Mouse (Mus musculus): Measurements from ENCODE around the gene Cdon. TPM values are rescaled to one million over a fixed set of nuclear protein-coding genes. Genes with fewer than 3 reads are reported as not detected.
"Not testable (repeated sequence)": the region's sequence is repeated elsewhere in the genome, so short reads cannot be mapped to it uniquely, and the experiment has no call there.

The Cdon gene
- total RNA-seq, 2 experiments from 2014 or later = 17.7 to 21.7 TPM

DNA sequence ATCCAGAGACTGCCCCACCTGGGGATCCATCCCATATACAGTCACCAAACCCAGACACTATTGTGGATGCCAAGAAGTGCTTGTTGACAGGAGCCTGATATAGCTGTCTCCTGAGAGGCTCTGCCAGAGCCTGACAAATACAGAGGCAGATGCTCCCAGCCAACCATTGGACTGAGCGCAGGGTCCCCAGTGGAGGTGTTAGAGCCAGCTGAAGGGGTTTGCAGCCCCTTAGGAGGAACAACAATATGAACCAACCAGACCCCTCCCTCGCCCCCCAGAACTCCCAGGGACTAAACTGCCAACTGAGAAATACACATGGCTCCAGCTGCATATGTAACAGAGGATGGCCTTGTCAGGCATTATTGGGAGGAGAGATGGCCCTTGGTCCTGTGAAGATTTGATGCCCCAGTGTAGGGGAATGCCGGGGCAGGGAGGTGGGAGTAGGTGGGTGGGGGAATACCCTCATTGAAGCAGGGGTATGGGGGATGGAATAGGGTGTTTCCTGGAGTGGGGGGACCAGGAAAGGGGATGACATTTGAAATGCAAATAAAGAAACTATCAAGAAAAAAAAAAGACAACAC lies 11.9 kb downstream of the Cdon start:
- DNase-seq; intact Hi-C loops (cut with DNase I; ENCODE audit: low total_unique reads): not testable (repeated sequence)

DNA sequence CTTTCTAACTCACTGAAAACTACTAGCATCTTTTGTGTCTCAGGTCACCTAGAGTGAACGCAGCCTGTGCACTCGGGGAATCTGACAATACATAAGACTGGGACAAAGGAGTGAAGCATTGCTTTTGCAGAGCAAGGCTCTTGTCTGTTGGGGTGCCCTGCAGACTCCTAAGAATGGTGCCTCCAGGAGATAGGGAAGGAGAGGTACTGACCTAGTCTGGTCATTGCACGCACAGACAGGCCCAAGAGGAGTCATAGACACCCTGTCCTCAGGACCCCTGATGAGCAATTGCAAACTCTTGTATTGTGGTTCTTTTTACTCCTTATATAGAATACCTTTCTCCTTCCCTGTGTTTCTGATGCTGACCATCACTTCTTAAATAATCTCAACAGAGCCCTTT lies 13.4 kb downstream of the Cdon start:
- no peak for DNase-seq
- intact Hi-C loops (cut with DNase I; ENCODE audit: low total_unique reads) = no loop called here

DNA sequence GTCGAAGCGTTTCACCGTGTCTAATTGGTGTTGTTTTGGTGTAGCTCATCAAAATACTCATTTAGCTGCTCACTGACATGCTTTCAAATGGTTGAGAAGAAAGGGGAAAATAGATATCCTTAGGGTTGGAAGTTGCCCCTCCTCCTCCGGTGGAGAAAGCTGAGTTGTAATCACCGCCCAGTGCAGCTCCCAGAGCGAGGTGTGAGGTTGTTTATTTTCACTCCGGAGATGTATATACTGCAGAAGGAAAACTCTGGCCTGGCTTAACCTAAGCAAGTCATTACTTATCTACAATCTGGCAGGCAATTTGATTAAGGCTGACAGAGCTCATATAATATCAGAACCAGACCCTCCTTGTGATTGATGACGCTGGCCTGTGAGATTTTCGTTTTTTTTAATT lies 14.6 kb downstream of the Cdon start:
- intact Hi-C loops (cut with DNase I; ENCODE audit: low total_unique reads) = no loop called here
- DNase-seq = no peak

- intact Hi-C loops (cut with DNase I; ENCODE audit: low total_unique reads) = no loop called here
- no peak for DNase-seq
These were observed 17.5 kb downstream of the Cdon start for GRCm38 (mm10) chr9:35438286-35439061.

GRCm38 (mm10) chr9:35439062-35439442 lies 18.1 kb downstream of the Cdon start:
- intact Hi-C loops (cut with DNase I; ENCODE audit: low total_unique reads) = no loop called here

DNA sequence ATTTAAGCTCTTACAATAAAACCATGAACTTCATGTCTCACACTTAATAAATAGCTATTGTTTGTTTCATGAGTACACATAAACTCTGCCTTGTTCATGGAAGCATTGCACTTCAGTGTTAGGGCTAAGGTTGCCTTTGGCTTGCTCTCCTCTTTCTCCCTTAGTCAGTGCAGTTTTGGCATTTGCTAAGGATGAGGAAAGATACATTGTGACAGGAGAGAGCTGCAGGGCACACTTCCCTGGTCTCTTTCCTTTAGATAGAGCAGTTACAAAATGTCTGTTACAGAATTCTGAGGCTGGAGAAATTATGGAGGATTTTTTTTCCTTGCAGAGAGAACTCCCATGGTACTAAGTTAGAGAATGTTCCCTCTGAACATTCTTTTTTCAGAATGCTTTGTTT lies 18.8 kb downstream of the Cdon start:
- intact Hi-C loops (cut with DNase I; ENCODE audit: low total_unique reads) = no loop called here
- DNase-seq = no peak

More at GRCm38 (mm10) chr9:35439062-35439442, 18.1 kb downstream of the Cdon start:
- DNase-seq = no peak

GRCm38 (mm10) chr9:35442476-35442875 lies 21.5 kb downstream of the Cdon start:
- intact Hi-C loops (cut with DNase I; ENCODE audit: low total_unique reads) = no loop called here
- no peak for DNase-seq

DNA sequence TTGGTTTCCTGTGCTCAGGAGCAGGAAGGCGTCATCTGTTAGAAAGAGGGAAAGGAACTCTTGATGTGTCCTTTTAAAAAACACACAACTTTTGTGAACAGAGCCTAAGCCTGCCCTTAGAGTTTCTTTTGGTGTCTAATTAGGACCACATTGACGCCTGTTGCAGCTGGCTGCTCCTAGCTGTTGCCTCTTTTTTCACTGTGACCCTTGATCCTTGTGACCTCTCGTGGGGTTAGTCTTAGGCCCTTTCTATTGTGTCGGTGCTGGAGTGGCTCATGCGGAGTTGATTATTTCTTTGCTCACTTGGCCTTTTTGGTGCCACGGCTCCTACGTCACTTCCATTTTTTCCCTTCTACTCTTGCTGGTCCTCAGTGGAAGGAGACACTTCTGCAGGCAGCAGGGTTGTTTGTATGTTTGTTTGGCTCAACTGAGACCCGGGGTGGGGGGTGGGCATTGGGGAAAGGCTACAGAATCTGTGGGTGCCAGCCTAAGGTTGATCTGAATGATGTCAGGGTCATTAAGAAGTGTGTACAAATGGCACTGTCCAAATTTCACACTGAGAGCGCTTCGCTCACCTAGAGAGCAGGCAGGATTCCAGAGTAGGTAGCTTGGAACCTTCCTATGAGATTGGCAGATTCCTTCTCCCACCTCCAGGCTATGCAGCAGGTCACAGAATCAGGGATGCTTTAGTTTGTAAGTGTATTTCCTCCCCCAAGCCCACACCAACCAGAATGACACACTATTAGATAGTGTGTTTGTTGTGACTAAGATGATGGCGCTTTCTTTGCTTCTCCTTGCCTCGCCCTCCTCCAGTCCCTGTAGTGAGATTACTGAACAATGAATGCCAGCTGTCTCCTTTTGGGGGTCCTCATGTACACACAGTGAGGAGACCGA lies 22.9 kb downstream of the Cdon start:
- DNase-seq = no peak
- intact Hi-C loops (cut with DNase I; ENCODE audit: low total_unique reads) = no loop called here

DNA sequence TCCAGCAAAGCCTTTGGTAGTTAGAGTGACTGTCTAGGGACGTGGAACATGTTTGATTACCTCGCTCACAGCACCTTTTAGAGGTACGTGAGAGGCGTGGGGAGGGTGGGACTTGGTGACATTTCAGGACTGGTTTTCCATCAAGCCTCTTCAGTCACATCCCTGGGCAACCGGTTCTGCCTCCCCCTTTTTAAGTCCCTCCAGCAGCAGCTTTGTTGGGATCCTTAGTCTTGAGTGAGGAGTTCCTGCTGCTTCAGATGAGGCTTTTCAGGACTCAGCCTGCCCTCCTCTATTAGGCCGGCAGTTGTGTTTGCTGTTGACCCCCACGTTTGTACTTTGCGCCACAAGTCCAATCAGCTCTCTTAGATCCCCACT lies 23.6 kb downstream of the Cdon start:
- no peak for DNase-seq
- intact Hi-C loops (cut with DNase I; ENCODE audit: low total_unique reads) = no loop called here

GRCm38 (mm10) chr9:35446916-35447315 lies 26.0 kb downstream of the Cdon start:
- no peak for DNase-seq
- intact Hi-C loops (cut with DNase I; ENCODE audit: low total_unique reads) = no loop called here

GRCm38 (mm10) chr9:35453311-35453710 lies 32.4 kb downstream of the Cdon start:
- no peak for DNase-seq
- intact Hi-C loops (cut with DNase I; ENCODE audit: low total_unique reads) = no loop called here

DNA sequence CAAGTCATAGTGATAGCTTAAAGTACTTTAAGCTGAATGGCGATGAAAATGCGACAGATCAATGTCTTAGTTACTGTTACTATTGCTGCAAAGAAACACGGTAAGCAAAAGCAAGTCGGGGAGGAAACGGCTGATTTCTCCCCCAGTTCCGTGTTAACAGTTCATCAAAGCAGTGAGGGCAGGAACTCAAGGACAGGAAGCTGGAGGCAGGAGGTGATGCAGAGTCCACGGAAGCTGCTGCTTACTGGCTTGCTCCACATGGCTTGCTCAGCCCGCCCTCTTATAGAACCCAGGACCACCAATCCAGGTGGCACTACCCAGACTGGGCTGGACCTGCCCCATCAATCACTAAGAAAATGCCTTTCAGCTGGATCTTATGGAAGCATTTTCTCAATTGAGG lies 38.7 kb downstream of the Cdon start:
- intact Hi-C loops (cut with DNase I; ENCODE audit: low total_unique reads) = no loop called here
- no peak for DNase-seq

DNA sequence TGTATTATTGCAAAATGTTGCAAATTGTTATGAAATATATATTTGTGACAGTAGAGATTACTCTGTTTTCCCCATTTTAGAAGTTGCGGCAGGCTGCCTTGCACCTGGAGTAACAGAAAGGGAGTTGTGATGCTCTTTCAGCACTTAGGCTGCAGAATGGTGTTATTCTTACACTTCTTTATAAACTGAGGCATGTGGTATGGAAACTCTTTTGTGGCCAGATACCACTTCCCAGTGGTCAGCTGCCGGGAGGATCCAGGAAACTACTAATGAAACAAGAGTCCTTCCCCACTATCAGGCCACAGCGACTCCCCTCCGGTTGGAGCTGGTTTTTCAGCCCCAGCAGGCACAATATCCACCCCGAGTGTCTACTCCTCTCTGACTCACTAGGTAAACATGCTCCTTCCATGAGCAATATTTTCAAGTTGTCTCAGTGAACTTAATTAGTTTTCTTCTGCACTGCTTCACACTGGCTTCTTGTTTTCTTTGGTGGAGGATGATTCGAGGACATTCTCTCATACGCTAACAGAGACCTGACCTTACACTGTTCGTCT lies 46.4 kb downstream of the Cdon start:
- intact Hi-C loops (cut with DNase I; ENCODE audit: low total_unique reads) = no loop called here
- DNase-seq = no peak

DNA sequence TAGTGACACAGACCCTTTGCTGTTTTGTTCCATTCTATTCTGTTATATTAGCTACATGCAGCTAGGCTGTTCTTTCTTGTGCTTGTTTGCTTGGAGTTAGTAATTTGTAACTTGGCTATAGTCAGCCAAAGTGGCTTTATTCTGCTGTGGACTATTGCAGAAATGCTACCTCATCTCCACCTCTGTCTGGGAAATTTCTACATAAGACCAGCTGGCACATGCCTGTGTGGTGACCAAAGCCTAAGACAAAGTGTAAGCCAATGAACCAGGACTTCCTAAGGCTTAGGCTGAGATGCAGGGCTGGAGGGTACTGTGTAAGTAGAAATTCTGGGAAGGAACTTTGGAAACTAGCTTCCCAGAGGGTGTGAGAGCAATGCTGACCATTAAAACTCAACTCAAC lies 48.0 kb downstream of the Cdon start:
- no peak for DNase-seq
- intact Hi-C loops (cut with DNase I; ENCODE audit: low total_unique reads) = no loop called here

DNA sequence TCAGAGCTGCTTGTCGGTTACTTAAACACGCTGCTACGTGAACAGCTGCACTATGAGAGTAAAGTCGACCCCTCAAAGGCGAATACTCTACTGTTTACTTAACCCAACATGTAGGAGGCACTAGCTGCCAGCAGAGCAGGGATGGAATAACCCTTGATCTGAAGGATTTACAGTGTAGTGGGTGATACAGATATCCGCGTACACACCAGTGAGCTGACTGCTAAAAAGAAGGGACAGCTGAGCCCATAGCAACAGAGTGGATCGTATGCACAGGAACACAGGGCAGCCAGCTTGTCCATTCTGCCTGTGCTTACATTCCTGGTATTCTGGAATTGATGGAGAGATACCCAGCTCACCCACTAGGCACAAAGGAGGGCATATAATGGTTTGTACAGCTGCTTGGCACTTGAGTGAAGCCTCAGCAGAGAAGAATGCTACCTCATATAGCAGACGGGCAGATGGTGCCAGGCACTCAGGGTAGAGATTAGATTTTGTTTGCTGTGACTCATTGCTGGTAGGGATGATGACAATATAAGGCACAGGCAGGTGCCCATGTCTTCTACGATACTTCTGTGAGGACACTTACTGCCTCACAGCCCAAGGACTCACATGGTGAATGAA lies 53.3 kb downstream of the Cdon start:
- intact Hi-C loops (cut with DNase I; ENCODE audit: low total_unique reads) = no loop called here
- no peak for DNase-seq

- intact Hi-C loops (cut with DNase I; ENCODE audit: low total_unique reads) = no loop called here
- no peak for DNase-seq
These were observed 54.5 kb downstream of the Cdon start for GRCm38 (mm10) chr9:35475394-35475793.

- DNase-seq = no peak
- intact Hi-C loops (cut with DNase I; ENCODE audit: low total_unique reads) = no loop called here
These were observed 58.5 kb downstream of the Cdon start for GRCm38 (mm10) chr9:35479456-35479855.

GRCm38 (mm10) chr9:35482014-35482898 lies 61.3 kb downstream of the Cdon start:
- intact Hi-C loops (cut with DNase I; ENCODE audit: low total_unique reads) = no loop called here
- DNase-seq = no peak

DNA sequence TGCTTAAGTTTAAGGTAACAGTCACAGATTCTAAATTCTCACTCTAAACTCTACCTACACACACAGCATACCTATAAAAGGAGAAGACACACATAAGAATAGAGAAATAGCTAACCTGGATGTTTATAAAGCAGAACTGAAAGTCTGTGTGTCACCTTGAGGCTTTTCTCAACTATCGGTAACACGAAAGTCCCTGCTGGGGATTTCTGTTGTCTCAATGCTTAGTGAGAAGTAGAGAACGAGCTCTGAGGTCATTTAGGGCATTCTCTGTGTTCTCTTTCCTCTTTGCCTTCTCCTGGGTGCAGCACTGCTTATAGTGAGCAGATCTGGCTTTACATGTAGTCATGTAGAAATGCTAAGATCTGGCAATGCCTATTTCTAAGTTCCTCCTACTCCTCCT lies 63.0 kb downstream of the Cdon start:
- intact Hi-C loops (cut with DNase I; ENCODE audit: low total_unique reads) = no loop called here
- DNase-seq = no peak
